Mouse (Mus musculus) lung, postnatal 10 days (tissue): Measurements from ENCODE around the gene Foxi1.

Experiments used
- DNase-seq: peaks from one replicate; pipeline ENCODE4 v3.0.0; 2021

Foxi1 gene

DNA sequence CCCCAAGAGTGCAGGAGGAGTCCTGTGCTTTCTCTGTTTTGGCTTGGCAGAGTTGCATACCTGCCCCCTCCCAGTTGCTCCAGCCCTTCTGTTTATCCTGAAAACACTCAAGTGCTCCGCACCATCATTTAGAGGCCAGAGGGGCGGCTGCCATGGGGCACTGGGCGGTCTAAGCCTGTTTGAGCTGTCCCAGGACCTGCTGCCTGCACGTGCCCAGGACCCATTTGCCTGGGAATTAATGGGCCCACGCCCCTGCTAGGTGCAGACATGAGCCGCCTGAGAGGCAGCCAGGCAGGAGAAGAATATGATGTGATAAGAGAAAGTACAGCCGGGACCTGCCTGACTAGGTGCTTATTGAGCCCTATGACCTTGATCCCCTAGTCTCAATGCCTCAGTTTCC is 52.7 kb downstream of the Foxi1 start:
- DNase-seq: no peak
